Mouse (Mus musculus): ENCODE measurements around the gene Pnmal2. TPM values are rescaled to one million over a fixed set of nuclear protein-coding genes. Genes with fewer than 3 reads are reported as not detected.
A peak's percentile ranks its signal among the peaks of the same experiment; 100 is the strongest.

The Pnmal2 gene
- total and polyA plus RNA-seq, 3 experiments, result 0.07 TPM; not detected in 2

DNA sequence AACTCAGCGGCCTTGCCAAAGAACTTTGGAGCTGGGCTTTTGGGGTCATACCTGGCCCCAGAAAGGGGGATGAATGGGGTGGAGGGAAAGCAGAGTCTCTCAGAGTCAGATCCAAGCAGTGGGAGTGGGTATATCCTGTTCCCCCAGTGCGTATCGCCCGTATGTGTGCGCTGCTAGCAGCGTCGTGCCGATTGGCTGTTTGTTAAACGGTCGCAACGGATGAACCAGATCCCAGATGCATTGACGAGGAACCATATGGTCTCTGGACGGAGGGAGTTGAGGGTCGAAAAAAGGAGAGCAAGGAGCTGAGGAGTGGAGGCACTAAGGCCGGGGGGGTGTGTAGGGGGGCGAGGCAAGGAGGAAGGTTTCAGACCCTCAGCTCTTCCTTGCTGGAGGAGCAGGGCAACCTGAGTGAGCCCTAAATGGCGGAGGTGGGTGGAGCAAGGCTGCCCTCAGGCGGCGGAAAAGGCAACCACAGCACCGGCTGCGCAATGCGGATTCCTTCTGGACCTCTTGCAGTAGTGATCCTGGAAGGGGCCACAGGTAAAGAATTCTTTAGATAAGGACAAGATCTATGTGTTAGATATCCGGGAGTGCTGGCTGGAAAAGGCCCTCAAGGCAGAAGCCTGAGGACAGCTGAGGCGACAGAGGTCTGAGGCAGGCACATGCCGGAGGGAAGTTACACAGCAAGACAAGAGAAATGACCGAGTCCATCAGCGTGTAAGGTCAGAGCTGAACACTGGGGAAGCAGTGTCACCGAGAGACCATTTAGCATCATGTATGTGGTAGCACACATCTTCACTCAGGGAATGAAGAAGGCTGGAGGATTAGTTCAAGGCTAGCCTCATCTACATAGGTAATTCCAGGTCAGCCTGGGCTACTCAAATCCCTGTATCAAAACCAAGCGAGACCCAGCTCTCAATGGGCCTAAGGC, 5.7 kb downstream of the Pnmal2 start:
- peak; percentile 89 for DNase-seq (ENCODE audit: low read depth, low spot score)
- H3K27me3 ChIP-seq (ENCODE audit: control insufficient read depth in 1 of 2, insufficient read depth in 2 of 2, low read length in 2 of 2), result no peaks in the 10 kb centered on the region
- H3K36me3 ChIP-seq (ENCODE audit: control insufficient read depth in 1 of 2, insufficient read depth in 2 of 2, low read length in 2 of 2), result no peaks in the 10 kb centered on the region; a peak in 1 of 4 replicates
- peak overlapping the region; percentile 59 to 60 for H3K4me3 ChIP-seq (ENCODE audit: control insufficient read depth in 1 of 2, insufficient read depth in 1 of 2, low read depth in 2 of 2, low read length in 2 of 2)
- H3K79me2 ChIP-seq (ENCODE audit: control insufficient read depth, insufficient read depth, low read length, poor library complexity), result no peaks in the 10 kb centered on the region; the same call in 1 of the 2 replicates
- TF ChIP-seq POLR2AphosphoS5 (IDR thresholded peaks at IDR 0.05; ENCODE audit: borderline replicate concordance, low read depth, low read length) (no peak), CTCF (IDR thresholded peaks at IDR 0.05 in 2 of 3, conservative IDR thresholded peaks at IDR 0.05 in 1 of 3; ENCODE audit: control insufficient read depth in 1 of 3, insufficient read depth in 1 of 3, low read depth in 2 of 3, low read length in 3 of 3, poor library complexity in 1 of 3, severe bottlenecking in 1 of 3) (peak; percentile 80 to 91 (median 85)), MAZ (IDR thresholded peaks at IDR 0.05; ENCODE audit: low read depth, low read length) (no peak), MAX (IDR thresholded peaks at IDR 0.05; ENCODE audit: low read length) (peak; percentile 11; the same call in 1 of the 2 replicates), EP300 (IDR thresholded peaks at IDR 0.05; ENCODE audit: low read depth in 1 of 2, low read length in 2 of 2) (peak in 1 of 2 experiments; percentile 2; a peak in 1 of 4 replicates), RAD21 (IDR thresholded peaks at IDR 0.05; ENCODE audit: low read depth, low read length) (peak; percentile 71), BHLHE40 (IDR thresholded peaks at IDR 0.05; ENCODE audit: borderline replicate concordance, low read depth, low read length) (no peak), GATA1 (IDR thresholded peaks at IDR 0.05; ENCODE audit: low read depth, low read length) (no peak), GABPA (IDR thresholded peaks at IDR 0.05; ENCODE audit: low read depth, low read length) (no peak), KAT2A (conservative IDR thresholded peaks at IDR 0.05; ENCODE audit: low read depth, low read length) (no peak), ELF1 (IDR thresholded peaks at IDR 0.05; ENCODE audit: low read depth, low read length) (no peak), MYB (IDR thresholded peaks at IDR 0.05; ENCODE audit: low read depth, low read length) (peak; percentile 96), ZC3H11A (IDR thresholded peaks at IDR 0.05; ENCODE audit: low read depth, low read length) (peak; percentile 61), USF2 (IDR thresholded peaks at IDR 0.05; ENCODE audit: borderline replicate concordance in 1 of 2, insufficient read depth in 1 of 2, low read depth in 1 of 2, low read length in 2 of 2) (no peak), NELFE (IDR thresholded peaks at IDR 0.05; ENCODE audit: low read depth, low read length) (peak; percentile 50; the same call in 1 of the 2 replicates), TBP (IDR thresholded peaks at IDR 0.05; ENCODE audit: low read depth, low read length) (0 out of 2 replicates have a peak, but pooled peaks have one; percentile 9), MYC (IDR thresholded peaks at IDR 0.05; ENCODE audit: low read depth, low read length) (no peak), POLR2A (IDR thresholded peaks at IDR 0.05; ENCODE audit: control insufficient read depth in 1 of 2, insufficient read depth in 1 of 2, low read depth in 1 of 2, low read length in 2 of 2, poor library complexity in 1 of 2) (peak; percentile 41 to 55; a peak in 3 of 4 replicates), TAL1 (IDR thresholded peaks at IDR 0.05; ENCODE audit: low read length) (no peak), MAFK (IDR thresholded peaks at IDR 0.05; ENCODE audit: borderline replicate concordance, low read depth, low read length) (no peak), ZNF384 (IDR thresholded peaks at IDR 0.05; ENCODE audit: low read depth, low read length) (no peak), RCOR1 (IDR thresholded peaks at IDR 0.05; ENCODE audit: low read depth, low read length) (no peak), MEF2A (IDR thresholded peaks at IDR 0.05; ENCODE audit: extremely low read depth, insufficient replicate concordance, low read depth, low read length, poor library complexity, severe bottlenecking) (no peak), ETS1 (IDR thresholded peaks at IDR 0.05; ENCODE audit: low read depth, low read length) (no peak), HCFC1 (IDR thresholded peaks at IDR 0.05; ENCODE audit: low read depth, low read length) (0 out of 2 replicates have a peak, but pooled peaks have one; percentile 13), SMC3 (IDR thresholded peaks at IDR 0.05; ENCODE audit: low read depth, low read length) (peak; percentile 56)
- H3K9me3 ChIP-seq (replicated peaks; ENCODE audit: insufficient read depth, low read length), result no peaks in the 10 kb centered on the region
- H3K9ac ChIP-seq (ENCODE audit: control insufficient read depth, low read depth, low read length, poor library complexity, severe bottlenecking), result peak overlapping the region; percentile 63
- H3K4me1 ChIP-seq (ENCODE audit: control insufficient read depth in 1 of 2, insufficient read depth in 2 of 2, low read length in 2 of 2), result peaks cover 0 to 5% of the 10 kb centered on the region in 2 experiments; a peak in 1 of 4 replicates
- H3K27ac ChIP-seq (ENCODE audit: control insufficient read depth, low read depth, low read length), result peak overlapping the region; percentile 31
